Mouse (Mus musculus): ENCODE measurements at regions not wholly inside any gene's neighbourhood (a gene's known extent, or its start where the extent isn't known, plus 50 kb on each side); places are given as distances from the start of the nearest gene placed in this dataset.

DNA sequence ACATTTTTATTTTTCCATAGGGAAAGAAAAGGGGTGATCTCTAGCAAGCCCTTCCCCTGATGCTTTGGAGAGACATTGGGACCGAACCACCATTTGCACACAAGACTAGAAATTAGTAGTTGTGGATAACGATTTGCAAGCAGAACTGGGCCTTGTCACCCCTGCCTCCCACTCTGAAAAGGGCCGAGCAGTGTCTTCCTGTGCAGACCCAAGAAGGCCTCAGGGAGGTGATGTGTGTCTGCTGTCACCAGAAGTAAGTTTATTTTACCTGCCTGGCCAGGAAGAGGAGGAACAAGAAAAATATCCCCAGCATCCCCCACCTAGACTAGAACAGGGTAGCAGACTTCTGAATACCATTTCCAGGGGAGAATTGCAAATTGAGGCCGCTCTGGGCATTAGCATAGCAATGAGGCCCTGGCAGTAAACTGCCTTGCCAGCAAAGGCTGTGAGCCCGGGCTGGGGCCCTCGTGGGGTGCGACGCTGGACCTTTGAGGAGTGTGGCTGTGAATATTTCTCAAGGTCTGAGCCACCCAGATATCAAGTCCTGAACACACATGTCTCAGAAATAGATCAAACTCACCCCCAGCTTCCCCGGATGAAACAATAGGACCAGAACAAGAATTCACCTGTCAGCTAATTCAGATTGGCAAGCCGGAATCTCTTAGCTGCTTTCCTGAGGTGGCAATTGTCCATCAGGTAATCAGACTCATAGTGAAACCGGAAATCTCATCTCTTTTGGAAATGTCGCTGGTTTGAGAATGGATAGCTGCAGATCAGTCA lies 470.4 kb downstream of the Vrk1 start:
- no peak for DNase-seq

DNA sequence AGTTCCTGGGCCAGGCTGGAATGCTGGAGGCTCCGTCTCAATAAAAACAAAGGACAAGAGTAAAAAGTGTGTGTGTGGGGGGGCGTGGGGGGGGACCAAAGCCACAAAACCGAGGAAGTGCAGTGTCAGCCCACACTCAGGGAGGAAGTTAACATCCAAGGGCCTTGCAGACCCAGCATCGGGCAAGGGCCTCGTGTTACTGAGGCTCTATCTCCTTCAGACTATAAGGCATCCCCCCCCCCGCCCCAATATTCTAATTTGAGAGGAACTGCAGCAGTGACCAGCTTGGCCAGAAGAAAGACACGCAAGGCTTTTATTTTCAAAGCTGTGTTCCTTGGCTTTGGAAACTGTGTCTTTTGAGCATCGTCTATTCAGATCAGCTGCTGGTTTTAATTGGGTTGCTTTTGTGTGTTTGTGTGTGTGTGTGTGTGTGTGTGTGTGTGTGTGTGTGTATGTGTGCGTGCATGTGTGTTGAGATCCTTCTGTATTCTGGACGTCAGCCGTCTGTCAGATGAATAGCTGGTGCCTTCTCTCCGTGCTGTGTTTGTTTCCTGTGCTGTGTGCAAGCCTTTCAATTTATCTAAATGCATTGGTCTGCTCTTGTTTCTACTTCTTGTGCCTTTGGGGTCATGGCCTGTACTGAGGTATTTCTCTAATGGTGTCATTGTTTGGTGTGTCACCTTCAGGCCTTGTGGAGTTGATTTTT lies 491.7 kb downstream of the Vrk1 start:
- no peak for DNase-seq

DNA sequence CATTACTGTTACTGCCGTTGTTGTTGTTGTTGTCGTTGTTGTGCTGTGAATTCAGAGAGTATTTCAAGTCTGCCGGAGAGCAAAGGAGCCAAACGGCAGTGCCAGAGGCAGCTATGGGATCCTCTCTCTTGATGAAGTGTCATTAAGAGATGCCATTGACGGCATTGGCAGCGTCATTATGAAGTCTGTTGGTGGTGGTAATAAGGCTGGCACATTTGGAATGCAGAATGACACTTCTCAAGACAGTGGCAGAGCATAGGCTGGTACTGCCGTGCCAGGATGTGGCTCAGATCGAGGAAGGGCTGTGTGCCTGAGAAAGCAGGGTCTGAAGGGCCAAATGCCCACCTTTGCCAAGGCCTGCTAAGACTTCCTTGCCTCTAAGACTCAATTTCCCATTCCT lies 494.3 kb downstream of the Vrk1 start:
- no peak for DNase-seq

DNA sequence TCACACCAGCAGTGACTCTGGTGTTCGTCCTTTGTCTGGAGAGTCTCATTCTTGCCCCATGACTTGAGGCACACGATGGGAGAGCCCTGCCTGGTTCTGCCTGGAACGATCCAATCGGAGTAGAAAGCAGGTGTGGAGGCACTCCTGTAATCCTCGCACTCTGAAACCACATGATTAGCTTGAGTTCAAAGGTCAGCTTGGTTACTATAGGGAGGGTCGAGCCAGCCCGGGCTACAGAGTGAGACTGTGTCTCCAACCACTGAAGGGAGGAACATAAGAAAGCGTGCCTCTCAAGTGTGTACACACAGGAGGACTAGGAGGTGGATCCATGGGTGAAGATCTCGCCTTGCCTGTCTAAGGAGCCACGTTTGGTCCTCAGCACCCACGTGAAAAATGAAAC lies 504.0 kb downstream of the Vrk1 start:
- DNase-seq = no peak

DNA sequence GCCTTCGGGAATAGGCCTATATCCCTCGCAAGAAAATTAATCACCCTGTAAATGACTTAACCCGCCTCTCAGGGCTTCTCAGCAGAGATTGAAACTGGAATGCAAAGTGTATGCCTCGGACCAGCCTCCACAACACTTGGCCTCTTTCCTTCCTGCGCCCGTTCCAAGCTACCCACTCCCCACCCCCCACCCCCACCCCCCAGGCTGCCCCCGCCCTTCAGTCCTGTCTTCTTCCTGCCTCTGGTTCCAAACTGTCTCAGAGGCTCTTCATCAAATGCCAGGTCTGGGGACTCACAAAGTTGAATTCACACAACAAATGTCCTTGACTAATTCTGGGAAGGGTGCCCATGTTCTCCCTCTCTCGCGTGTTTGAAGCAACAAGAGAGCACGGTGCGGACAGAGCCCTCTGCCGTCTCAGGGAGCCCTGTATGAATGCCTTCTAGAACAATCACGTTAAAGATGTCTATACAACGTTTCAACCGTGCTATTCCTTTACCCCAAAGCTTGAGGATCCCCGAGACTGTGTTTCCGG lies 505.3 kb downstream of the Vrk1 start:
- DNase-seq = no peak

DNA sequence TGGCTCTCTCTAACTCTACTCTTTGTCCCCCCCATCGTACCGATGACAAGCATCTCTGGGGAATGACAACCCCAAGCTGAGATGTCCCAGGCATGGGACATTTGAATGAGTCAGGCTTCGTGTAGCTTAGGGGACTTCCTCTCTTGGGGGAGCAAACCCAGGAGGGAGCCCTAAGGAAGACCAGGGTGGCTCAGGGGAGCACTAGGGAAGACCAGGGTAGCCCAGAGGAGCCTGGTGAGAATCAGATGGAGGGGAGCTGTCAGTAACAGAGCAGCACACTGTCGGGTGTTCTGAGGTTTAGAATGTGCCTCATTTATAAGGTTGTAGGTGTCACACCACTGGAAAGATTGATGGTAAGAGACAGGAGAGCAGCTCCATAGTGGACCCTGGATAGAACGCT lies 509.1 kb downstream of the Vrk1 start:
- no peak for DNase-seq

DNA sequence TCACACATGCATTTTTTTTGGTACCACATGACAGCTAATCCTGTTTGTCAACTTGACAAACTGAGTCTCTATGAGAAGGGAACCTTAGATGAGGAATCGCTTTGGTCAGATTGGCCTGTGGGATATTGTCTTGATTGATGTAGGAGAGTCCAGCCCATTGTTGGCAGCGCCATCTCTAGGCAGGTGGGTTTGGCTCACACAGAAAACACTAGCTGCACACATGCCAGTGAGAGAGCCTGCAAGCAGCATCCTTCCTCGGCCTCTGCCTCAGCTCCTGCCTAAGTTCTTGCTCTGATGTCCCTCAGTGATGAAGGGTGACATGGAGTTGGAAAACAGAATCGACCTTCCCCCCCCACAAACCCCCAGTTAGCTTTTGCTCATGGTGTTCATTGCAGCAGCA lies 514.4 kb downstream of the Vrk1 start:
- DNase-seq = no peak

DNA sequence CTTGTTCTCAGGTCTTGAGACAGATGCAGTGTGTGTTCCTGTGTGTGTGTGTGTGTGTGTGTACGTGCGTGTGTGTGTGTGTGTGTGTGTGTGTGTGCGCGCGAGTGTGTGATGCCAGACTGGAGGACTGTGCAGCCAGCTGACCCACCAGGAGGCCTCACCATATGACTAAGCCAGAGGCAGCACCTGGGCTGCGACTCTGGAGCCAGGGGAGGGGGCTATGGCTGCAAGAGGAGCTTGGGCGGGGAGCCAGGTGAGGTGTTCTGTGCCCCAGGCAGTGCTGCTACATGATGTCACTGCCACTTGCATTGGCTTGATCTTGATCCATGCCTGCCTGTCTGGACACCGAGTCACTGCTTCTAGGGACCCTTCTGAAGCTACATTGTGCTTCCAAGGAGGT lies 517.1 kb downstream of the Vrk1 start:
- no peak for DNase-seq

DNA sequence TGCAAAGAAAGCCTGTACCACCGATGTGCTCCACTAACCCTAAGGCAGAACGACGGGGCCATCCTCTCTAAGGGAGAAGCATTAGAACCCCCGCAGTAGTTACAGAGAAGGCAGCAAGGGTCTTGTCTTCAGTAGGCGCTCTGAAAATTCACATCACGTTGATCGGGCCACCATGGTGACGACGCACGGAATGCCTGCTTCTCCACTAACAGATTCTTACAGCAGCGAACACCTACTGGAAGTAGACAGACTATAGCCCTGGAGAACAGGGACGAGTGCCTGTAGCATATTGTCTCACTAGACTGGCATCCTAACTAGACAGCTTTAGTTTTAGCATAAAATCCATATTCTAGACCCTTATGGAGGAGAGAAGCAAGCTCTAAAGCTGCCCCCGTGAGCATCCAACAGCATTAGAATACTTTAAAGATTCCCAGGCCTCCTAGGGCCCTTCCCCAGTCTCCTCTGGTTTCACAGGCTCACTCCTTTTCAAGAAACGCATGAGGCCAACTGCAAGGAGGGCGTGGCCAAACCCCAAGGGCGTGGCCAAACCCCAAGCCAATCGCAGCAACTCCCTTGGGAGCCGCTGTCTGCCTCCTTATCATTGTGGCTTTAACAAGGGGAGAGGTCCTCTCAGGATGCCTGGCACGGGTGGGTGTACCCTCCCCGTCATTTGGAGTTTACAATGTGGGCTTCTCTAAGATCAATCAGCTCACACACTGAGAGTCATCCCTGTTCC lies 517.8 kb downstream of the Vrk1 start:
- no peak for DNase-seq

DNA sequence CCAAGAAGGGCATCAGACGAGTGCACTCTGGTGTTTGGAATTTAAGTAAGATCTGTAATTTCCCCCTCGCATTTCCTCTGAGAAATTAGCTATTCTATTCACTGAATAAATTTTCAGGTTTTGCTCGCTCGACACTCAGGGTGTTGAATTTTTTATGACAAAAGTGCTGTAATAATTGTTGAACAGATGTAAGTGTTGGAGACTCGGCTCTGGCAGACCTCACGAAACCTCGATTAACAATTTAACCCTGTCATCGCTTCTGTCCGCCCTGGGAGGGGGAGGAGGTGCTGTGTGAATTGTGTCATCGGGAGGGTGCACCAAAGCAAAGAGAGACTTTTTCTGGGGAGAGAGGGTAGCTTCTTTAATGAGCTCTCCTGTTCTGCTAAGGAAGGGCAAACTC lies 518.5 kb downstream of the Vrk1 start:
- no peak for DNase-seq

DNA sequence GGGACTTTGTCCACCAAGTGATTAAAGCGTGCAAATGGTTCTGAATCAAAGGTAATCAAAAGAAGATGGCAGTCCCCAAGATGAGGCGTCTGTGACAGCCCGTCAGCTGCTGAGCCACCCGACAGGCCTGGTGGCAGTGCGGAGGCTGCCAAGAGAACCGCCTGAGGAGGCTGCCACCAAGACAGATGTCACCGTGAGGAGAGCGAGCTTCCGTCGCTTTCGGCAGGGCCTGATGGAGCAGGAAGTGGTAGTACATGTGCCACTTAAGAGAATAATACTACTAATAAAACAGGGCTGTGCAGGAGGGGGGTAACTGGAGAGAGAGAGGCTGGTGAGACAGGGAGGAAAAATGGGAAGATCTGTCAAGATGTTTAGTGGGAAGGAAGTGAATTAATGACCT lies 519.1 kb downstream of the Vrk1 start:
- no peak for DNase-seq

DNA sequence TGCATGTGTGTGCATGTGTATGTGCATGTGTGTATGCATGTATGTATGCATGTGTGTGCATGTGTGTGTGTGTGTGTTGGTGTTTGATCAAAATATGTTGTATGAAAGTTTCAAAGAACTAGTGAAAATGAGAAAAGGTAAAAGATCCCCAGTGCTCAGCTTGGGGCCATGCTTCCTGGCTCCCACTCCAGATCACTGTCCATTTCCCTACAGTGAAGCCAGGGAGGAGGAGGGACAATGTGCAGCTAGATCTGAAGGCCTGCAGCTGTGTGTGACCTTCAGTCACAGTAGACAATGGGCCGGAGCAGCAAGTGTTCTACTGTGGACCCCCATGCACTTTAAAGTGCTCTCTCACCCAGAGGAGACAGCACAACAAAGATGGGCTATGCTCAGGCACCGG lies 525.1 kb downstream of the Vrk1 start:
- DNase-seq = no peak

DNA sequence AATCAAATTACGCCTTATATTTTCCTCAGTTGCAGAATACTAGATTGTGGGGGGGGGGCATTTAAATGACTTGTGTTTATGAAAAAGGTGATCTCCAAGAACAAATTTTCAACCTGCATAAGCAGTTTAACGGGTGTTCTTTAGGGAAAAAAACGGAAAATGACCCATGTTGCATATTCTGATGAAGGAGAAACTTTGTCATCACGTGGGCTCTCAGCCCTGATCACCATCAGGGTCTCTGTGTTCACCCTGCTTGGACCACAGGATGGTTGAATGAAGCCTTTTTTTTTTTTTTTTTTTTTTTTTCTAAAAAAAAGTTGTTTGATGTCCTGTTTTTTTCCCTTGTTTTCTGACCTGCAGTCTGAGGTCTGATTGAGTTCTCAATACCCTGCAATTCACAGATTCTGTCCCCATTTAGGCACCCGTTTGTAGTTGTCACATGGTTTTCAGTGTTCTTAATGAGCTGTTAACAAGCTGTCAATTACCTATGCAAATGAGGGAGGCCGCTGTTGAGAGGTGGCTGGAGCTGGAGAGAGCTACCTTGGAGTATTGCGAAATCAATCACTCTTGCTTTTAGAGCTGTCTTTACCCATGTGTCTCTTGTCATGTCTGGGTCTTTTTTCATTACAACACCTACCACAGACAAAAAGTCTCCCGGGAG lies 525.7 kb downstream of the Vrk1 start:
- no peak for DNase-seq

DNA sequence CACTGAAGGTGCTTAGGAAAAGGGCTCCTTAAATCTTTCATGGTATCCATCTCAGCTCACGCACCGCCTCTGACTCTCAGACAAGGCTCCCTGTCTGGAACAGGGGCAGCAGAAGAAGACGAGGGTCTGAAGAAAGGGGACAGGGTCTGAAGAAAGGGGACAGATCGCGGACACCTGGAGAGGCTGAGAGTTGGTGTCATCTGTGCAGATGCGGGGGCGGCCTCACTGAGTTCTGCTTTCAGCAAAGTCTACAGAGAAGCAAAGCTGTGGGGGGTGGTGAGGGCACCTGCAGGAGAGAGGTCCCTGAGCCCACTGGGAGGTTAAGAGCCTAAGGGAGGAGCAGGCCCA lies 526.2 kb downstream of the Vrk1 start:
- no peak for DNase-seq

DNA sequence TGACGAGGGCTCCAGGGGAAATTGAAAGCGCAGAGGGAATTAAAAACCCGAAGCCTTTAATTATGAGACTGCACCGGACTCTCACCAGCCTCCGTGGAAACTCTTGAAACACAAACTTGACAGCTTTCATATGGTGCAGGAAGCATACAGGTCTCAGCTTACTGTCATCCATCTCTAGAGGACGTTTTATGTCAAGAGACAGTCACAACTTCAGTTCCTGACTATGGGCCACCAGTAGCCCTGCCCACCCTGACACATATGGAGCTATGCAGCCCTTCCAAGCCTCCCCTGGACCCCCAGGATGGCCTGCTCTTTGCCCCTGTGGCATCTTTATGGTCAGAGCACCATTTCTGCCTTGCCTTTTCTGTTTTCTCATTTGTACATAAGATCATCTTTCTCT lies 530.0 kb downstream of the Vrk1 start:
- DNase-seq = no peak

DNA sequence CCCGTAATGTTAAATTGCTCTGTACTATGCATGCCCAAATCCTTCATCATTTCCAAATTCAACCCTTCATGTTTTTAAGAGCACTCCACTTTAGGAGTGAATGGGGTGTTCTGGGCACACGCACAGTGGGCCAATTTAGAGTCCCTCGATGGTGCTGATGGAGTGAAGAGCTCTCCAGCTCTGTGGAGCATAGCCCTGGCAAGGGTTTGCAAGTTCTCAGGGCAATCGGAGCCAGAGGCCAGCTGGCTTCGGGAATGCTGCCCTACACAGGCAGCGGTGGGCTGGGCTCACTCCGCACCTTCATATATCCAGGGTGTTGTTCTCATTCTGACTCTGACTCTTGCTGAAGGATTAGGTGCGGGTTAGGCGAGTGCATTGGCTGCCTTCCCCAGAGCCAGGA lies 549.5 kb downstream of the Vrk1 start:
- no peak for DNase-seq

DNA sequence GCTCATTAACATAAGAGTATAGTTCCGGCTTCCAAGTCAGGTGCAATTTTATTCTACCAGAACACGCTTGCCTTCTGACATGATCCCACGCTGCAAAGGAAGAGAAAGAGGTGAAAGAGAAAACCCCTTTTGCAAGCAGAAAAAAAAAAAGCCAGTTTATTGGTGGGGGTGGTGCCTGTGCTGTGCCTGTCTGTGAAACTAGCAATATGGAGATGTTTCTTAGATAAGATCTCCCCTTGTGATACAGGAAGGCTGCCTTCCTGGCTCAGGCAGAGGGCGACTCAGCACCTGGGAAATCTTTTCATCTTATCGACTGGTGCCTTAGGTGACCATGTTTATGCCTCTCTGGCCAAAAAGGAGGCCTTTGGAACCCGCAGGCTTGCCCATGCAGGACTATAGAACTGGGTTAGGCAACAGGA lies 555.2 kb downstream of the Vrk1 start:
- DNase-seq = no peak

DNA sequence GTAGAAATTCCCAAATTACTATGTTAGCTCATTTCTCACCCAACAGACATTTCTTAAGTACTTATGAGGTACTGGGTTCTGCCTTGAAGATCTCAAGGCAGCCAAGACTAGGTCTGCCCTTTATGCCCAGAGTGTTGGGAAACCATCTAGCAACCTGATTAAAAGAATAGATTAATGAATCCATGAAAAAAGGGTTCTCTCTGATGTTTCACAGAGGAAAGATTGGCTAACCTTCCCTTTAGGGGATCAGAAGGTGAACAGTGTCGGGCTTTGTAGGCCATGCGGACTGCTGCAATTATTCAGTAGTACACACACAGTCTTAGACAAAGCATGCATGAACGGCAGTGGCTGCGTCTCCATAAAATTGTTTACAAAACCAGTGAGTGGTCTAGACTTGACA lies 556.3 kb downstream of the Vrk1 start:
- DNase-seq = no peak

DNA sequence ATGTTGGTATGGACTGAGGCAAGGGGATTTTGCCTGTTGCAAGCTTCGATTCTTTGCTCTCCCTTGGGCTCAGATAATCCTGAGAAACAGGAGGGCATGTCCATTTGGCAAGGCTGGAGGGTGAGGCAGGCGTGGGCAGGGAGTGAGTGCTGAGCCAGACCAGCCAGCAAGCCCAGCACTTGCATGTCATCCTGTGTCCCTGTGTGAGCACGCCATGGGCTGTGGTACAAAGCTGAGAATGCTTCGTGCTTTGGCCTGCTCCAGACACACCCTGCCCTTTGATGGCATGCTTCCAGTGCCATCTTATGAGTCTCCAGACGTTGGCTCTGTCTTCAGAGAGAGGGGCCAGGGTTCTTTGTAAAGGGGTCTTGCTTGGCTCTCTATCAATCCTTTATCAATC lies 557.1 kb downstream of the Vrk1 start:
- DNase-seq = no peak

DNA sequence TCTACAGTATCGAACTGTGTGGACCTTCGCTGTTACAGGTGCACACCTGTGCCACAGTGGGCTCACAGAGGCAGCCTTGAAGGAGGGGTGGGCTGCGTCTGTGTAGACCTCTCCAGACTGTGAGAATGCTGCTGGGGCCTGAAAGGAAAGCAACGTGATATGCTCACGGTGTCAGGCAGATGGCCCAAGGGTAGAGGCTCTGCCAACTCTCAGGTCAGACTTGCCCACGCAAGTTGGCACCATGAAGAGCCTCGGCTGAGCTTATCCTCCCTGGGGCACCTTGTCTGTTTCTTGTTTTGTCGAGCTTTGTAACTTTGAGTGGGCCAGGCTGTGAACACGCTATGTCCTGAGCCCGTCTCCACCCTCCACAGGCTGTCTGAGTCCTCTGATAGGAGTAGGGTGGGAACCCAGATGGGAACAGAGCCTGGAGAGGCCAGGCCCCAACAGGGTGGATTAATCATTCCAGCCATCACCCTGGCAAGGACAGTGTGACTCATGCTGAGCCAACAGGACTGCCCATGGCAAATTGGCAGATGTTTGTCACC lies 558.6 kb downstream of the Vrk1 start:
- no peak for DNase-seq

DNA sequence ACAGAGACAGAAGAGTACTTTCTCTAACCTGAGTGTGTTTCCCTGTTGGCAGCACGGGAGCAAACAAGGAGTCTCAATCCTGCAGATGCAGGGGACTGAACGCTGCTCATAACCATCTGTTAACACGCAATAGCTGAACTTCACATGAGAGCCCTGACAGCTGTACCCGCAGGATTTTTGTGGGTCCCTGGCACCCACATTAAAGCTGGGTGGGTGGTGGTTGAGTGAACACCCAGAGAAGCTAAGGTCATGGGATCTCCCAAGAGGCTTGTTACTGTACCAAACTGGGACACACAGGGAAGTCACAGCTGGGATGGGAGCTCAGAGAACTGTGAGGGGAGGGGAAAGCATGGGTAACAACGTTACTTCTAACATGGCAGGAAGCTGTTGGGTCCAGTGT lies 562.9 kb downstream of the Vrk1 start:
- no peak for DNase-seq

DNA sequence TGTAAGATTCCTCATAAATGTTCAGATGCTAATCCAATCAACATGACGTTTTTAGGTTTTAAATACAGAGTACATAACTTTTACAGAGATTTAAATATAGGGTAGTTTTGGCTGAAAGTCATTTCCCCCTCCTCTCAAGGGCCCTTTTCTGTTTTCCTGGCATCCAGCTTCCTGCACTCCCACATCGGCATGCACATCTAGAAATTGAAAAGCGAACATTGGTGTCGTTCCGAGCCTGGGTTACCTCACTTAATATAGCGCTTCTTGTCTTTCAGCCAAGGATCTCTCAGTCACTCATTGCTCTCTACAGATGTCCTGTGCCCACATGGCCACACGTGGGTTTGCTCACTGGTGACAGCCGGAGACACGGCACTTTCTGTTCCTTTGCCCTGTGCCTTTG lies 572.7 kb downstream of the Vrk1 start:
- no peak for DNase-seq

DNA sequence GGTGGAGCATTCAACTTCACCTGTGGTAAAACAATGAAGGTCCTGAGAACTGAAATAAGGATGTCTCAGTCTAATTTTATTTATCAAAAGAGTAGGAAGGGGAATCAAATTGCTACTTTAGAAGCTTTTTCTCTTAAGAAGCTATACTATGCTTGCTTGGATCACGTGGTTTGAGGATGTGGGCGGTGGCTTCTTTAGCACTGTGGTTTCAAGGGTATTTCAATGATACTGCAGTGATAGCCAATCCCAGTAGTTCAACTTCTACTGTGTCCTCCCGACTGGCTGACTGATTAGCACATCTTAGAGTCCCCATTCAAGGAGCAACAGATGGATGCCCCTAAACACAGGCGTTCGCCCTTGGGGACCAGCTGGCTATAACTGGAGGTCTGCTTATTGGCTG lies 575.6 kb downstream of the Vrk1 start:
- DNase-seq = no peak

All from heart, adult 18-20 months (tissue).